Mouse (Mus musculus): ENCODE data around the gene Mucl3. TPM values are rescaled to one million over a fixed set of nuclear protein-coding genes. Genes with fewer than 3 reads are reported as not detected.
A peak's percentile ranks its signal among the peaks of the same experiment; 100 is the strongest.

Mucl3 gene
- polyA plus RNA-seq, 1 experiment from 2014 or later = 0.17 TPM

DNA sequence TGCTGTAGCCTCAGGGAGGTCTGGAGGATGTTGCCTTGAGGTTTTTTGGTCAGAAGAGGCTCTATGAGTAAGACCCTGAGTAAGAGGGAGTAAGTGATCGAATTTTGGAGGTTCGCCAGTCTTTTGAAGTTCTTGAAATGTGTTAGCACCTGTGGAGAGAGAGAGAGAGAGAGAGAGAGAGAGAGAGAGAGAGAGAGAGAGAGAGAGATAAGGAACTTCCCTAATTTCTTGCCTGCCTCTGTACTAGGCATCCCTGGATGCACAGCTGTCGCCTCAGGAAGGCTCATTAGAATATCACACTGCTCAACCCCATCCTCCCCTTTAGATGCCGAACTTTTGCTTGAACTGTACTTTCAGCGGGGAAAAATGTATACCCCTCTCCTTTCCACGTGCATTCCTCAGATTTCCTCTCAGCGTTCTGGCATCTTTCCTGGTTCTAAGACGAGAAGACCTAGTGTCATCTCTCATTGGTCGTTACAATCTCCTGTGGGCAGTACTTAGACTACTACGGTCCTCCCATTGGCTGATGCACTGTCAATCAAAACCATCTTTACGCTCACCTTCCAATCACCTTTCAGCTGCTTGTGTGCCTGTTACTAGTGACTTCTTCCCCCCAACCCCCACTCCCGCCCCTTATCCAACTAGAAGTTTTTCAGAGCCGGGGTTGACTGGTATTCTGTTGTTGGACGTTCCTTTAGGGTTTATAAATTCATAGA, 4.9 kb downstream of the Mucl3 start:
- Histone ChIP-seq H3K36me3 (ENCODE audit: insufficient read depth, low read length) (no peaks in the 10 kb centered on the region), H3K9ac (replicated peaks; ENCODE audit: low read length) (no peak overlapping the region), H3K4me1 (ENCODE audit: insufficient read depth, low read length) (no peaks in the 10 kb centered on the region), H3K4me3 (ENCODE audit: low read length) (no peak overlapping the region), H3K4me2 (replicated peaks; ENCODE audit: low read depth, low read length) (peak overlapping the region; percentile 38), H3K9me3 (ENCODE audit: low read length) (no peaks in the 10 kb centered on the region), H3K27me3 (ENCODE audit: insufficient read depth, low read length) (no peaks in the 10 kb centered on the region), H3K27ac (ENCODE audit: low read length) (peak overlapping the region; percentile 23; the same call in 1 of the 2 replicates)
- WGBS = 25% methylated on average over 14 of the region's 14 CpGs
- ATAC-seq (ENCODE audit: low FRiP score, low TSS enrichment) = peak; percentile 91

DNA sequence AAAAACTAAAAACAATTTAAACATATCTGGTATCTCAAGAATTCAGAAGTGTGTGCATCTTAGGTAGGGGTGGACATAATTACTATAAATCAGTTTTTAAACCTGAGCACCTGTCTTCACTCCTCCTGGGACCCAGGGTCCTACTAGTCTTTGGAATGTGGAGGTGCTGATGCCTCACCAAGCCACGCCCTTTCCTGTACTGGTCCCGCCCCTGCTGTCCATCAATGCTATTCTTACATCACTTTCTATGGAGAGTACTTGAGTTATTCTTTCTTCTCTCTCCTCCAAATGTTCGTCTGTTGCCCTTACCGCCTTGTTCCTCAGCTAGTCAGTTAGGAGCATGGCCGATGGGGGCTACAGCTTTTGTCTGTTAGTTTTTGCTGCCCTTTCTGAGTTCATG, 7.1 kb downstream of the Mucl3 start:
- Histone ChIP-seq H3K4me3 (ENCODE audit: low read length) (no peak overlapping the region), H3K36me3 (ENCODE audit: insufficient read depth, low read length) (no peaks in the 10 kb centered on the region), H3K27me3 (ENCODE audit: insufficient read depth, low read length) (no peaks in the 10 kb centered on the region), H3K9me3 (ENCODE audit: low read length) (no peaks in the 10 kb centered on the region), H3K27ac (ENCODE audit: low read length) (no peak overlapping the region), H3K4me2 (replicated peaks; ENCODE audit: low read depth, low read length) (no peak overlapping the region), H3K9ac (replicated peaks; ENCODE audit: low read length) (no peak overlapping the region), H3K4me1 (ENCODE audit: insufficient read depth, low read length) (no peaks in the 10 kb centered on the region)
- no peak for ATAC-seq (ENCODE audit: low FRiP score, low TSS enrichment)
- WGBS = 50% methylated on average over 5 of the region's 5 CpGs

DNA sequence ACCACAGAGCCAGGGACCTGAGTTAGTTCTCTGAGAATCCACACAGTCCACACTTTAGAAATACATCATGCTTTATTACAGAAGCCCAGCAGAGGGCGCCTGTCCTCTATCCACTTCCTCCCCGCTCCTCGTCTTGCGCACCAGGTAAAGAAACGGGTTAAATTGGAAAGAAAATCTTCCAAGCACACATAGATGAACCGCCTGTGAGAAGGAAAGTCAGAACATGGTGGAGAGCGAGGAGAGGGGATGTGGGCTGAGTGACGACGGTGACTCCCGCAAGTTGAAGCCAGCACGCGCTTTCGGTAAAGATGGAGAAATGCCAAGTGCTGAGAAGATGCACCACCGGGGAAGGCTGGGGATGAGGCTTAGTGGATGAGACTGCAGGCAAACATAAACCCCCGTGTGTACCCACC, 7.8 kb downstream of the Mucl3 start:
- no peaks in the 10 kb centered on the region for H3K27me3 ChIP-seq (ENCODE audit: insufficient read depth, low read length)
- peak overlapping the region; percentile 54 for H3K9ac ChIP-seq (replicated peaks; ENCODE audit: low read length)
- no peaks in the 10 kb centered on the region for H3K9me3 ChIP-seq (ENCODE audit: low read length)
- WGBS = 1% methylated on average over 15 of the region's 15 CpGs
- H3K4me1 ChIP-seq (ENCODE audit: insufficient read depth, low read length) = no peaks in the 10 kb centered on the region
- no peak overlapping the region for H3K27ac ChIP-seq (ENCODE audit: low read length)
- H3K36me3 ChIP-seq (ENCODE audit: insufficient read depth, low read length) = no peaks in the 10 kb centered on the region
- H3K4me3 ChIP-seq (ENCODE audit: low read length) = peak overlapping the region; percentile 50
- ATAC-seq (ENCODE audit: low FRiP score, low TSS enrichment) = no peak
- H3K4me2 ChIP-seq (replicated peaks; ENCODE audit: low read depth, low read length) = peak overlapping the region; percentile 75

DNA sequence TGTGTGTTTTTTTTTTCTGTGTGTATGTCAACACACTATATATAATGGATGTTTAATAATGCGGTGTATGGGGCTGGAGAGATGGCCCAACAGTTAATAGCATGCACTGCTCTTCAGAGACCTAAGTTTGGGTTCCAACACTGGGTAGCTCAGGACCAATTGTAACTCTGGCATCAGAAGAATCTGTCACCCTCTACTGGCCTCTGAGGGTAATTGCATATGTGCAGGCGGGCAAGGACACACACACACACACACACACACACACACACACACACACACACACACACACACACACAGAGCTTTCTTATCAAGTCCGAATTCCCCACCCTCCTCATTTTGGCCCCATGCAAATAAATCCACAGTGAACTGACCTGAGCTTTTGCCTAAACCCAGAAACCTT, 8.3 kb downstream of the Mucl3 start:
- no peak for ATAC-seq (ENCODE audit: low FRiP score, low TSS enrichment)
- Histone ChIP-seq H3K4me3 (ENCODE audit: low read length) (no peak overlapping the region), H3K9me3 (ENCODE audit: low read length) (no peaks in the 10 kb centered on the region), H3K4me2 (replicated peaks; ENCODE audit: low read depth, low read length) (no peak overlapping the region), H3K36me3 (ENCODE audit: insufficient read depth, low read length) (no peaks in the 10 kb centered on the region), H3K9ac (replicated peaks; ENCODE audit: low read length) (no peak overlapping the region), H3K4me1 (ENCODE audit: insufficient read depth, low read length) (no peaks in the 10 kb centered on the region), H3K27ac (ENCODE audit: low read length) (no peak overlapping the region), H3K27me3 (ENCODE audit: insufficient read depth, low read length) (no peaks in the 10 kb centered on the region)
- WGBS = 91% methylated on average over 3 of the region's 3 CpGs

DNA sequence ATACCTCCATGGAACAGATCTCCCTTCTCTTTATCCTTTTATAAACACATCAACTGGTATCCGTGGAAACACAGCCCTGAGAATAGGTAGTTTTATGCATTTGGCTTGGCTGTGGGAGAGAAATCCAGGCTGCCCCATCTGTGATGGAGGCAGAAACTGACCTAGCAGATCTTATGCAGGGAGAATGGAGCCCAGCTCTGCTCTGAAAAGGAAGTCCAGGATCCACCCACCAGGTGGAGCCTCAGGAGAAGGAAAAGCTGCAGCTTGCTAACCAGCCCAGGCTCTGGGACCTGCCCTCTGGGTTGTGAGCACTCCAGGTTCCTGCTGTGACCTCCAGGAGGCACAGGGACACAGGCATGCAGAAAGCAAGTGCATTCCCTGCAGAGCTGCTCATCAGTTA, 9.5 kb downstream of the Mucl3 start:
- peak; percentile 44; the same call in 1 of the 2 replicates for ATAC-seq (ENCODE audit: low FRiP score, low TSS enrichment)
- Histone ChIP-seq H3K9ac (replicated peaks; ENCODE audit: low read length) (no peak overlapping the region), H3K27me3 (ENCODE audit: insufficient read depth, low read length) (no peaks in the 10 kb centered on the region), H3K4me3 (ENCODE audit: low read length) (no peak overlapping the region), H3K36me3 (ENCODE audit: insufficient read depth, low read length) (no peaks in the 10 kb centered on the region), H3K27ac (ENCODE audit: low read length) (no peak overlapping the region), H3K4me1 (ENCODE audit: insufficient read depth, low read length) (no peaks in the 10 kb centered on the region), H3K4me2 (replicated peaks; ENCODE audit: low read depth, low read length) (no peak overlapping the region), H3K9me3 (ENCODE audit: low read length) (no peaks in the 10 kb centered on the region)
- 21% methylated on average over 1 of the region's 1 CpGs for WGBS

DNA sequence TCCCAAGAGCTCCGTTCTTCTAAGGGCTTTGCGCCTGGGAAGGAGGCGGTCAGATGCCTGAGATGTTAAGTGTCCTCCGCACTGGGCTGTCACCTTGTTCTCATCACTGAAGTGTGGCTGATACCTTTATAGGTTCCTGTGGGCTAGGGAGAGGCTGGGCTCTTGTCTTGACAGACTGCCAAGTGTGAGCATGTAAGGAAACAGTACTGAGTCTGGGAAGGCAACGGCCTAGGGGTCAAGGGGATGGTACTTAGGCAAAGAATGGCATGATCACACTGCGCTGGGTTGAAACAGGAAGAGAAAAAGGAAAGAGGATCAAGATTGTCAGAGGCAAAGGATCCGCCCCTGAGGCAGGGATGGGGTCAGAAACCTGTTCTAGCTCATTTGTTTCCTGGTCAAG, 17.0 kb downstream of the Mucl3 start, which contains the start of gene Gm9573:
Gm9573 (minus strand) TSS at position 101 of the 400 bp plus-strand sequence.
- no peaks in the 10 kb centered on the region for H3K27me3 ChIP-seq (ENCODE audit: insufficient read depth, low read length)
- H3K4me3 ChIP-seq (ENCODE audit: low read length) = no peak within 1 kb of the TSS
- WGBS = 80% methylated on average over 7 of the region's 7 CpGs
- H3K36me3 ChIP-seq (ENCODE audit: insufficient read depth, low read length) = no peaks in the 10 kb centered on the region
- no peak within 1 kb of the TSS for H3K9ac ChIP-seq (replicated peaks; ENCODE audit: low read length)
- no peaks in the 10 kb centered on the region for H3K9me3 ChIP-seq (ENCODE audit: low read length)
- no peak within 1 kb of the TSS for H3K4me2 ChIP-seq (replicated peaks; ENCODE audit: low read depth, low read length)
- H3K4me1 ChIP-seq (ENCODE audit: insufficient read depth, low read length) = no peaks in the 10 kb centered on the region
- H3K27ac ChIP-seq (ENCODE audit: low read length) = no peak within 1 kb of the TSS
- ATAC-seq (ENCODE audit: low FRiP score, low TSS enrichment) = no peak

DNA sequence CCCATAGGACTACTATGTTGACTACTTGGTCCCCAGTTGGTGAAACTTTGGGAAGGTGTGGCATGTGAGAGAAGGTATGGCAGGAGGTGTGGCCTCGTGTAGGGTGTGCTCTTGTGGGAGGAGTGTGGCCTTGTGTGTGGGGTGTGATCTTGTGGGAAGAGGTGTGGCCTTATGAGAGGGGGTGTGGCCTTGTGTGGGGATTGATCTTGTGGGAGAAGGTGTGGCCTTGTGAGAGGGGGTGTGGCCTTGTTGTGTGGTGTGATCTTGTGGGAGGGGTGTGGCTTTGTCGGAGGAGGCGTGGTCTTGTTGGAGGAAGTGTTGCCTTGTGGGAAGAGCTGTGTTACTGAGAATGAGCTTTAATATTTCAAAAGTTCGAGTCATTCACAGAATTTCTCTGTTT, 26.4 kb downstream of the Mucl3 start:
- H3K27me3 ChIP-seq (ENCODE audit: insufficient read depth, low read length) = no peaks in the 10 kb centered on the region
- H3K4me2 ChIP-seq (replicated peaks; ENCODE audit: low read depth, low read length) = no peak overlapping the region
- H3K36me3 ChIP-seq (ENCODE audit: insufficient read depth, low read length) = no peaks in the 10 kb centered on the region
- H3K4me3 ChIP-seq (ENCODE audit: low read length) = no peak overlapping the region
- ATAC-seq (ENCODE audit: low FRiP score, low TSS enrichment) = no peak
- no peak overlapping the region for H3K27ac ChIP-seq (ENCODE audit: low read length)
- H3K9ac ChIP-seq (replicated peaks; ENCODE audit: low read length) = no peak overlapping the region
- 78% methylated on average over 4 of the region's 4 CpGs for WGBS
- no peaks in the 10 kb centered on the region for H3K4me1 ChIP-seq (ENCODE audit: insufficient read depth, low read length)
- H3K9me3 ChIP-seq (ENCODE audit: low read length) = no peaks in the 10 kb centered on the region

DNA sequence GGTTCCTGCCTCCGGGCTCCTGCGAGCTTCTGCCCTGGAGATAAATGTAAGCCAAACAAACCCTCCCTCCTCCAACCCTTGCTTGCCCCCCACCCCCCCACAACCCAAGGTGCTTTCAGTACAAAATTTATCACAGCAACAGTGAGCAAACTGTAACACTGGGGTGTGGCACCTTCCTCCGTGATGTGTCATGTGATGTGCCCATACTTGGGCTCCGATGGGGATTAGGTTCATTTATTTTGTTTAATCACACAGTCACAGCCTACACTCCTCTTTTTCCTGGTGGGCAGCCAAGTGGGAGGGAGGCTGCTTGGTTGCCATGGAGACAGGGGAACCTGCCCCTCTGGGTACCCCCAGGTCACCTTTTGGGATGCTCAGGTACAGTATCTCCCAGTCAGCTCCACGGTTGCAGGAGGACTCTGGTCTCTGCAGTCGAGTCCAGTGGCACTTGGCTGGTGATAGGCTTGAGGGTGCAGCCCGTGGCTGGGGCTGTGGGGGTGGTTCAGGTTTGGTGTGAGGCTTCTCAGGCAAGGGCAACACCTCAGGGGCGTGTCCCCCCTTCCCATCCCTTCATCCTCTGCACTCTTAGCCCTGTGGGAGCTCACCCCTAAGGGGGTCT, 41.6 kb downstream of the Mucl3 start:
- H3K4me1 ChIP-seq (ENCODE audit: insufficient read depth, low read length) = no peaks in the 10 kb centered on the region
- ATAC-seq (ENCODE audit: low FRiP score, low TSS enrichment) = 0 out of 2 replicates have a peak, but pooled peaks have one; percentile 35
- H3K9ac ChIP-seq (replicated peaks; ENCODE audit: low read length) = no peak overlapping the region
- no peak overlapping the region for H3K4me3 ChIP-seq (ENCODE audit: low read length)
- H3K27me3 ChIP-seq (ENCODE audit: insufficient read depth, low read length) = no peaks in the 10 kb centered on the region
- H3K4me2 ChIP-seq (replicated peaks; ENCODE audit: low read depth, low read length) = no peak overlapping the region
- WGBS = 37% methylated on average over 8 of the region's 8 CpGs
- peaks cover 4% of the 10 kb centered on the region; the same call in 1 of the 2 replicates for H3K9me3 ChIP-seq (ENCODE audit: low read length)
- no peak overlapping the region for H3K27ac ChIP-seq (ENCODE audit: low read length)
- no peaks in the 10 kb centered on the region for H3K36me3 ChIP-seq (ENCODE audit: insufficient read depth, low read length)

DNA sequence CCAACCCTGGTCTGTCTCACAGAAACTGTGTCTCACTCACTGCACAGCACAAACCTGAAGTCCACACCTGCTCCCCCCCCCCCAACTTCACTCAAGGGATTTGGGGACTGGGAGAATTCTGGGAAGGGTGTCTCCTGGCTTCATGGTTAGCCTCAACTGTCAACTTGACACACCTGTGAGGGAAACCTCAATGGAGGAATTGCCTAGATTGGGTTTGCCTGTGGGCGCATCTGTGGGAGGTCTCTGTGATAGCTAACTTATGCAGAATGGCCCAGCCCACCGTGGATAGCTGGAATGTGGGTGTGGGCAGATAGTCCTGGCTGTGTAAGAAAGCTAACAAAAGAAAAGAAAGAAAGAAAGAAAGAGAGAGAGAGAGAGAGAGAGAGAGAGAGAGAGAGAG, 42.2 kb downstream of the Mucl3 start, which contains the start of gene Sfta2:
Sfta2 (plus strand) TSS at position 301 of the 400 bp plus-strand sequence.
- Histone ChIP-seq H3K4me2 (replicated peaks; ENCODE audit: low read depth, low read length) (no peak within 1 kb of the TSS), H3K27me3 (ENCODE audit: insufficient read depth, low read length) (no peaks in the 10 kb centered on the region), H3K4me1 (ENCODE audit: insufficient read depth, low read length) (no peaks in the 10 kb centered on the region), H3K9me3 (ENCODE audit: low read length) (peaks cover 4% of the 10 kb centered on the region; the same call in 1 of the 2 replicates), H3K9ac (replicated peaks; ENCODE audit: low read length) (no peak within 1 kb of the TSS), H3K27ac (ENCODE audit: low read length) (no peak within 1 kb of the TSS), H3K4me3 (ENCODE audit: low read length) (no peak within 1 kb of the TSS), H3K36me3 (ENCODE audit: insufficient read depth, low read length) (no peaks in the 10 kb centered on the region)
- WGBS = 54% methylated on average over 2 of the region's 2 CpGs
- no peak for ATAC-seq (ENCODE audit: low FRiP score, low TSS enrichment)

DNA sequence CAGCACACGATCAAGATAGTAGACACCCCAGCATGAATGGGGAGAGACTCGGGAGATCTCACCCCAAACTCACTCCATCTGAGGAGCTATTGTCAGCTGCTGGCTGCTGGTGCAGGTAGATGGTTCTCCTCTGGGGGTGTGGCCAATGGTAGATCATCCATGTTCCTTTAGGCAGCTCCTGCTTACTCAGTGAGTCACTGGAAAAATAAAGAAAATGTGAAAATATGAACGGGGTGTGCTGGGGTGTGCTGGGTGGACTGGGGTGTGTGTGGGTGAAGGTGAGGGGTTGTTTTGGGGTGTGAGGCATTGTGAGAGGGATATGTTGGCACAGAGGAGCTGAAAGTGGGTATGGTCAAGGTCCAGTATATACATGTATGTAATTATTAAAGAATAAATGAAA, 46.1 kb downstream of the Mucl3 start:
- WGBS = 96% methylated on average over 3 of the region's 3 CpGs
- Histone ChIP-seq H3K4me2 (replicated peaks; ENCODE audit: low read depth, low read length) (no peak overlapping the region), H3K4me3 (ENCODE audit: low read length) (no peak overlapping the region), H3K9ac (replicated peaks; ENCODE audit: low read length) (no peak overlapping the region), H3K27ac (ENCODE audit: low read length) (no peak overlapping the region), H3K9me3 (ENCODE audit: low read length) (peaks cover 4% of the 10 kb centered on the region; the same call in 1 of the 2 replicates), H3K4me1 (ENCODE audit: insufficient read depth, low read length) (no peaks in the 10 kb centered on the region), H3K36me3 (ENCODE audit: insufficient read depth, low read length) (no peaks in the 10 kb centered on the region), H3K27me3 (ENCODE audit: insufficient read depth, low read length) (no peaks in the 10 kb centered on the region)
- ATAC-seq (ENCODE audit: low FRiP score, low TSS enrichment) = no peak
